Mouse (Mus musculus): ENCODE results near the gene Gm45753.
"Not testable (repeated sequence)": the region's sequence is repeated elsewhere in the genome, so short reads cannot be mapped to it uniquely, and the experiment has no call there.

Gm45753 gene

GRCm38 (mm10) chr8:45308366-45308765 lies at the start of gene Gm45753:
TSS of gene Gm45753 (minus strand) at chr8:45308466.
- DNase-seq (ENCODE audit: extremely low read depth, low read depth, low spot score): no peak

- DNase-seq (ENCODE audit: extremely low read depth, low read depth, low spot score): no peak
Observed at GRCm38 (mm10) chr8:45355809-45356208, 47.5 kb upstream of the Gm45753 start.

- no peak for DNase-seq (ENCODE audit: extremely low read depth, low read depth, low spot score)
Observed at GRCm38 (mm10) chr8:45345031-45345430, 36.8 kb upstream of the Gm45753 start.

GRCm38 (mm10) chr8:45344298-45344697 lies 36.0 kb upstream of the Gm45753 start:
- no peak for DNase-seq (ENCODE audit: extremely low read depth, low read depth, low spot score)

GRCm38 (mm10) chr8:45341630-45342628 lies 33.7 kb upstream of the Gm45753 start:
- no peak for DNase-seq (ENCODE audit: extremely low read depth, low read depth, low spot score)

GRCm38 (mm10) chr8:45333493-45333892 lies 25.2 kb upstream of the Gm45753 start:
- DNase-seq (ENCODE audit: extremely low read depth, low read depth, low spot score): no peak

- DNase-seq (ENCODE audit: extremely low read depth, low read depth, low spot score): no peak
Observed at GRCm38 (mm10) chr8:45332685-45333409, 24.6 kb upstream of the Gm45753 start, which contains the start of gene Cyp4v3. TSS of gene Cyp4v3 (minus strand) at chr8:45333216.

GRCm38 (mm10) chr8:45330856-45331255 lies 22.6 kb upstream of the Gm45753 start:
- DNase-seq (ENCODE audit: extremely low read depth, low read depth, low spot score): no peak

- DNase-seq (ENCODE audit: extremely low read depth, low read depth, low spot score): no peak
Observed at GRCm38 (mm10) chr8:45329206-45329980, 21.1 kb upstream of the Gm45753 start.

GRCm38 (mm10) chr8:45327076-45327475 lies 18.8 kb upstream of the Gm45753 start:
- not testable (repeated sequence) for DNase-seq (ENCODE audit: extremely low read depth, low read depth, low spot score)

GRCm38 (mm10) chr8:45324151-45324550 lies 15.9 kb upstream of the Gm45753 start:
- no peak for DNase-seq (ENCODE audit: extremely low read depth, low read depth, low spot score)

- DNase-seq (ENCODE audit: extremely low read depth, low read depth, low spot score): no peak
Observed at GRCm38 (mm10) chr8:45321365-45321764, 13.1 kb upstream of the Gm45753 start.

GRCm38 (mm10) chr8:45320930-45321329 lies 12.7 kb upstream of the Gm45753 start:
- DNase-seq (ENCODE audit: extremely low read depth, low read depth, low spot score): no peak

- DNase-seq (ENCODE audit: extremely low read depth, low read depth, low spot score): no peak
Observed at GRCm38 (mm10) chr8:45310967-45311366, 2.7 kb upstream of the Gm45753 start.

- no peak for DNase-seq (ENCODE audit: extremely low read depth, low read depth, low spot score)
Observed at GRCm38 (mm10) chr8:45305479-45305878, 2.8 kb downstream of the Gm45753 start.

- DNase-seq (ENCODE audit: extremely low read depth, low read depth, low spot score): no peak
Observed at GRCm38 (mm10) chr8:45304354-45304753, 3.9 kb downstream of the Gm45753 start.

- no peak for DNase-seq (ENCODE audit: extremely low read depth, low read depth, low spot score)
Observed at GRCm38 (mm10) chr8:45302390-45302789, 5.9 kb downstream of the Gm45753 start.

GRCm38 (mm10) chr8:45295276-45295675 lies 13.0 kb downstream of the Gm45753 start:
- no peak for DNase-seq (ENCODE audit: extremely low read depth, low read depth, low spot score)

GRCm38 (mm10) chr8:45294687-45295086 lies 13.6 kb downstream of the Gm45753 start, which contains the start of gene Klkb1:
TSS of gene Klkb1 (minus strand) at chr8:45294859.
- no peak for DNase-seq (ENCODE audit: extremely low read depth, low read depth, low spot score)

- no peak for DNase-seq (ENCODE audit: extremely low read depth, low read depth, low spot score)
Observed at GRCm38 (mm10) chr8:45291790-45292189, 16.5 kb downstream of the Gm45753 start.

GRCm38 (mm10) chr8:45281630-45282029 lies 26.6 kb downstream of the Gm45753 start:
- no peak for DNase-seq (ENCODE audit: extremely low read depth, low read depth, low spot score)

Measured in fat pad, adult 2 months (tissue).